Mouse (Mus musculus) layer of hippocampus, adult 8-10 months (tissue): ENCODE data around the gene Prim2. TPM values are rescaled to one million over a fixed set of nuclear protein-coding genes. Genes with fewer than 3 reads are reported as not detected.

Experiments
- DNase-seq, 2 experiments: peaks; one replicate each; pipeline ENCODE4 v3.0.0; 2022; ENCODE audit warnings: low spot score in 2 of 2
- total RNA-seq, 4 experiments: library from RNA; stranded (reverse); gene quantifications; 2 replicates each; pipeline ENCODE4 v1.2.4; 2022

The Prim2 gene
- total RNA-seq, 4 experiments from 2014 or later = 5.0 to 7.4 (median 6.9) TPM

GRCm38 (mm10) chr1:33494524-33495202 lies 174.9 kb downstream of the Prim2 start:
- peak in 1 of 2 experiments; percentile 21 for DNase-seq

GRCm38 (mm10) chr1:33490220-33490619 lies 179.4 kb downstream of the Prim2 start:
- DNase-seq = no peak

GRCm38 (mm10) chr1:33488372-33488771 lies 181.2 kb downstream of the Prim2 start:
- DNase-seq = no peak

- DNase-seq = no peak
These were observed 185.8 kb downstream of the Prim2 start for GRCm38 (mm10) chr1:33483746-33484145.

- DNase-seq = no peak
These were observed 189.2 kb downstream of the Prim2 start for GRCm38 (mm10) chr1:33480382-33480781.

GRCm38 (mm10) chr1:33471069-33471468 lies 198.5 kb downstream of the Prim2 start:
- no peak for DNase-seq

GRCm38 (mm10) chr1:33470222-33470621 lies 199.4 kb downstream of the Prim2 start:
- DNase-seq = no peak

- DNase-seq = no peak
These were observed 205.4 kb downstream of the Prim2 start for GRCm38 (mm10) chr1:33464234-33464633.

GRCm38 (mm10) chr1:33460703-33461102 lies 208.9 kb downstream of the Prim2 start:
- DNase-seq = no peak

- peak; percentile 52 to 57 for DNase-seq
These were observed 209.3 kb downstream of the Prim2 start for GRCm38 (mm10) chr1:33460262-33460661.

- DNase-seq = no peak
These were observed 210.6 kb downstream of the Prim2 start for GRCm38 (mm10) chr1:33458950-33459349.

GRCm38 (mm10) chr1:33454251-33454650 lies 215.3 kb downstream of the Prim2 start:
- no peak for DNase-seq

GRCm38 (mm10) chr1:33453299-33453698 lies 216.3 kb downstream of the Prim2 start:
- no peak for DNase-seq

GRCm38 (mm10) chr1:33447179-33447578 lies 222.4 kb downstream of the Prim2 start:
- no peak for DNase-seq

GRCm38 (mm10) chr1:33436167-33436566 lies 233.4 kb downstream of the Prim2 start:
- DNase-seq = no peak

Other genes starting within 250 kb of the Prim2 start
- 10 to 100 TPM; 28.1 to 35.6 (median 33.3) TPM for gene Rab23, start 50.1 kb upstream of the Prim2 start, total RNA-seq
- 10 to 100 TPM in 2 of 4 experiments, 1 to 10 TPM in 2; 8.5 to 10.5 (median 9.5) TPM for gene Bag2, start 88.0 kb upstream of the Prim2 start, total RNA-seq
- gene Zfp451, start 144.8 kb upstream of the Prim2 start, total RNA-seq = 10 to 100 TPM; 45.9 to 62.3 (median 54.0) TPM
- 10 to 100 TPM; 85.0 to 93.6 (median 85.6) TPM for gene Bend6, start 238.0 kb upstream of the Prim2 start, total RNA-seq
- gene Dst, start 238.4 kb upstream of the Prim2 start, total RNA-seq = 100 to 1,000 TPM; 211 to 239 (median 222) TPM